Mouse (Mus musculus) embryonic facial prominence, embryonic 11.5 days (tissue): ENCODE data around the gene Cars. TPM values are rescaled to one million over a fixed set of nuclear protein-coding genes. Genes with fewer than 3 reads are reported as not detected.

Experiments
- ATAC-seq: fragments of 200-750 bp; cut with Nextera tagmentation; replicated peaks from 2 replicates; pipeline ENCODE4 v1.8.0; 2017; ENCODE audit warnings: low read depth; ENCODE audit not compliant: insufficient number of reproducible peaks, low FRiP score, low TSS enrichment
- DNase-seq: peaks from one replicate; pipeline ENCODE4 v3.0.0-alpha.2; 2015; ENCODE audit warnings: low spot score
- H3K27ac ChIP-seq: fragments of 300-500 bp; sonication (generic); replicated peaks from 2 replicates; pipeline ENCODE4 v1.5.1; 2014; ENCODE audit warnings: mild to moderate bottlenecking, low read depth, low read length, control low read depth
- H3K27me3 ChIP-seq: fragments of 300-500 bp; sonication (generic); 2 replicates; pipeline ENCODE4 v1.6.1; 2014; ENCODE audit warnings: mild to moderate bottlenecking, low read length, moderate library complexity, mixed read lengths; ENCODE audit not compliant: control insufficient read depth, insufficient read depth
- H3K36me3 ChIP-seq: fragments of 300-500 bp; sonication (generic); replicated peaks from 2 replicates; pipeline ENCODE4 v1.6.1; 2014; ENCODE audit warnings: low read depth, mild to moderate bottlenecking, low read length, moderate library complexity, mixed read lengths; ENCODE audit not compliant: control insufficient read depth, insufficient read depth
- H3K4me1 ChIP-seq: fragments of 300-500 bp; sonication (generic); 2 replicates; pipeline ENCODE4 v1.6.1; 2014; ENCODE audit warnings: low read length, mixed read lengths; ENCODE audit not compliant: control insufficient read depth, insufficient read depth
- H3K4me2 ChIP-seq: fragments of 300-500 bp; sonication (generic); 2 replicates; pipeline ENCODE4 v1.6.1; 2014; ENCODE audit warnings: low read depth, mild to moderate bottlenecking, control low read depth, low read length, moderate library complexity
- H3K4me3 ChIP-seq: fragments of 300-500 bp; sonication (generic); 2 replicates; pipeline ENCODE4 v1.5.1; 2014; ENCODE audit warnings: low read depth, low read length, control low read depth
- H3K9ac ChIP-seq: fragments of 300-500 bp; sonication (generic); replicated peaks from 2 replicates; pipeline ENCODE4 v1.6.1; 2014; ENCODE audit warnings: mild to moderate bottlenecking, control low read depth, low read length
- H3K9me3 ChIP-seq: fragments of 300-500 bp; sonication (generic); replicated peaks from 2 replicates; pipeline ENCODE4 v1.6.1; 2016; ENCODE audit warnings: mild to moderate bottlenecking, low read length, inconsistent platforms, mixed read lengths; ENCODE audit not compliant: control insufficient read depth
- whole genome bisulfite sequencing: fragments of 180-500 bp; shearing (Covaris S2); extraction: QIAGEN DNeasy Blood & Tissue Kit; methylation state at CpG from one replicate; pipeline ENCODE4 v1.1.7; 2014; 5-methylcytosine and 5-hydroxymethylcytosine counted together
- polyA plus RNA-seq: library from polyadenylated mRNA; unstranded; fragments of >200 nt; fragmentation: Nextera tagmentation; extraction: Ambion mirVana; gene quantifications from 2 replicates; pipeline ENCODE4 v1.2.1, GENCODE M21; 2014

The Cars gene
- polyA plus RNA-seq, 1 experiment from 2014 or later = 55.9 TPM

DNA sequence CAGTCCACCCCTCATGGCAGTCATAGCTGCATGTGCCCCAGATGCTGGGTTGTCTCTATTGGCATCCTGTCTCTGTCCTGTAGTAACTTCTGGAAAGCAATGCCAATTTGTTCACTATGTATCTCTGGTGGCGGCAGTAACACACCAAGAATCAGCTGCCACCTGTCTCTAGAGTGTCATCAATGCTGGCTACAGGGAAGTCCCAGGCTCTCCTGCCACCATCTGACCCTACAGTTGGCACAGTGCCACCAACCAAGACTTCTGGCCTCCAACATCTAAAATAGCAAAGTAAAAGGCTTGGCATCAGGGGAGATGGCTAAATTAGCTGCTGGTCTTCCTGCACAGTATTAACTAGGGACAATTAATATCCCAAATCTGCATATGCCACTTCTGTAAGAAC is 67.5 kb downstream of the Cars start:
- no peak for ATAC-seq
- H3K4me2 ChIP-seq = no peak overlapping the region
- WGBS = 93% methylated on average over 1 of the region's 1 CpGs
- H3K27me3 ChIP-seq = no peaks in the 10 kb centered on the region
- no peak overlapping the region for H3K9ac ChIP-seq
- no peak overlapping the region for H3K4me3 ChIP-seq
- no peaks in the 10 kb centered on the region for H3K9me3 ChIP-seq
- no peaks in the 10 kb centered on the region for H3K4me1 ChIP-seq
- no peak overlapping the region for H3K27ac ChIP-seq
- H3K36me3 ChIP-seq = peaks cover 10% of the 10 kb centered on the region
- no peak for DNase-seq

DNA sequence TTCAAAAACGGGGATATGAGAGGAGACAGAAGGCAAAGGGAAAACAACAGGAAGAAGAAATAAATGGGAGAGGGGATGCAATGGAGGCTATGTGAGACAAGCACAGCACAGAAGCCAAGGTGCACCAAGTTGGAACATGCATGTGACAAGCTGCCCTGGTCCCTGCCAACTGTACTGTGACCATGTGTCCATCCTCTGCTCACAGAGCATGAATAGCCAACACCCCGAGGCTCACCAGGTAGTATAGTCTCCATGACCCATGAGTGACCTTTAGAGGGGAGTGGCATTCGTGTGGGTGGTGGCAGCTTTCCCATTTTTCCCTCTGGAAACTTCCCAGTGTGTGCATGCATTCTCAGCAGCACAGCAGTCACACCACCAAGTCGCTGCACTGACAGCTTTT is 80.6 kb downstream of the Cars start:
- ATAC-seq (no peak), DNase-seq (no peak)
- WGBS = 84% methylated on average over 4 of the region's 4 CpGs
- Histone ChIP-seq H3K9ac (no peak overlapping the region), H3K4me3 (no peak overlapping the region), H3K27ac (no peak overlapping the region), H3K9me3 (no peaks in the 10 kb centered on the region), H3K36me3 (peaks cover 20% of the 10 kb centered on the region), H3K27me3 (no peaks in the 10 kb centered on the region), H3K4me1 (no peaks in the 10 kb centered on the region), H3K4me2 (no peak overlapping the region)

DNA sequence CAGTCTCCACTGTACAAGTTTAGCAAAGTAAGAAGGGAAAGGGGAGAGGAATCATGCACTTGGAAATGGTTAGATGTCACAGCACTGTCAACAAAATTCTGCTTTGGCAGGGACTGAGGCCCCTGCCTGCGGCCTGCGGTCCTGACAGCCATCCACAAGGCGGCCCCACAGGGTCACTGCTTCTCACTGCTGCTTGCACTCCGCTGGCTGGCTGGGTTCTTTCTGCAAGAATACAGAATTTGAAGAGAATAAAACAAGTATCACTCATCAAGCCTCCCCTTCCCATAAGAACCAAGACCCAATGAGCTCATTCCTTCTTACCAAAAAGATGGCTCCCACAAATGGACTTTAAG is 85.5 kb downstream of the Cars start:
- no peak overlapping the region for H3K9ac ChIP-seq
- no peak overlapping the region for H3K4me2 ChIP-seq
- no peak overlapping the region for H3K27ac ChIP-seq
- H3K27me3 ChIP-seq = no peaks in the 10 kb centered on the region
- H3K36me3 ChIP-seq = peaks cover 9% of the 10 kb centered on the region
- H3K9me3 ChIP-seq = no peaks in the 10 kb centered on the region
- WGBS = 96% methylated on average over 4 of the region's 4 CpGs
- ATAC-seq = no peak
- no peak for DNase-seq
- H3K4me1 ChIP-seq = no peaks in the 10 kb centered on the region
- H3K4me3 ChIP-seq = no peak overlapping the region

DNA sequence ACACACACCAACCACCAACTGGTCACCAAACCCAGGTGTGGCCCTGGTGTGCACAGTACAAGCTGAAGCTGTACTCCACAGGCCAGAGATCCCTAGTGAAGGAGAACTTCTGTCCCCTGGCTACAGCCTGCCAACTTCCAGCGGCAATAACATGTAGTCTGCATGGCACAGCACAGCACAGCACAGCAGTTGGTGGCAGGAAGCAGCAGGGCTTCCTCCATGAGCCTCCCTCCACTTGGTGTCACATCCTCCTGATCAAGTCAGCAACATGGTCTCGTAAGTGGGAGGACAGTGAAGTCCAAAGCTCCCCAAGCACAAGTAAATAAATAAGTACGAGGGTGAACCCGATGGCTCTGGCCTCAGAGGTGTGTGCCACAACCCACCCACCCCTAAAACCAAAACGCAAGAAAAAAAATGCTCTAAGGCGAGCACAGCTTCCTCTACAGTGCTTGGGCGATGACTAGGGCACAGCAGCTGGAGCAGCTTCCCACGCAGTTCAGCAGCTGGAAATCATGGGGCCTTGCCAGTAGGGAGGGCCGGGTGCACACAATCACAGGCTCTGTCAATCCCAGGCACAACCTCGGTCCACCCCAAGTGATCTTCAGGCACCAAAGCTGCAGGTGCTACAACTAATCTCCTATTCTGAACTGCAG is 86.0 kb downstream of the Cars start:
- WGBS = 92% methylated on average over 10 of the region's 10 CpGs
- Histone ChIP-seq H3K4me1 (no peaks in the 10 kb centered on the region), H3K4me3 (no peak overlapping the region), H3K4me2 (no peak overlapping the region), H3K27ac (no peak overlapping the region), H3K9me3 (no peaks in the 10 kb centered on the region), H3K27me3 (no peaks in the 10 kb centered on the region), H3K36me3 (peaks cover 9% of the 10 kb centered on the region), H3K9ac (no peak overlapping the region)
- ATAC-seq = no peak
- DNase-seq = no peak

DNA sequence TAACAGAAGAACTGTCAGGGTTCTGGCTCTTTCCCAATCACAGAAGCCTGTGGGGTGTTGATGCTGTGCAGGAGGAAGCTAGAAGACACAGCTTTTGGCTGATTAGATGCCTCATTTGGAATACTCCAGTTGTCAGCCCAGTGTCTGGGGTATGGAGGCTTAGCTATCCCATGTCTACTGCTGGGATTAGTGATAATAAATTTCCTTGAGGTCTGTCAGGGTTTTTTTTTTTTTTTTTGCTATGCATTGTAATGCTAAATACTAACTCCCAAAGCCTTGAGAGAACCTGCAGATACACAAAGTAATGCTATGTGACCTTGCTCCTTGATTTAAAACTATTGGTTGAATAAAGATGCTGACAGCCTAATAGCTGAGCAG is 88.6 kb downstream of the Cars start:
- DNase-seq = no peak
- H3K9me3 ChIP-seq = no peaks in the 10 kb centered on the region
- no peaks in the 10 kb centered on the region for H3K4me1 ChIP-seq
- no peak overlapping the region for H3K4me3 ChIP-seq
- H3K27ac ChIP-seq = no peak overlapping the region
- no peaks in the 10 kb centered on the region for H3K27me3 ChIP-seq
- no peak overlapping the region for H3K9ac ChIP-seq
- H3K4me2 ChIP-seq = no peak overlapping the region
- ATAC-seq = no peak
- H3K36me3 ChIP-seq = peaks cover 9% of the 10 kb centered on the region; the same call in 1 of the 2 replicates

DNA sequence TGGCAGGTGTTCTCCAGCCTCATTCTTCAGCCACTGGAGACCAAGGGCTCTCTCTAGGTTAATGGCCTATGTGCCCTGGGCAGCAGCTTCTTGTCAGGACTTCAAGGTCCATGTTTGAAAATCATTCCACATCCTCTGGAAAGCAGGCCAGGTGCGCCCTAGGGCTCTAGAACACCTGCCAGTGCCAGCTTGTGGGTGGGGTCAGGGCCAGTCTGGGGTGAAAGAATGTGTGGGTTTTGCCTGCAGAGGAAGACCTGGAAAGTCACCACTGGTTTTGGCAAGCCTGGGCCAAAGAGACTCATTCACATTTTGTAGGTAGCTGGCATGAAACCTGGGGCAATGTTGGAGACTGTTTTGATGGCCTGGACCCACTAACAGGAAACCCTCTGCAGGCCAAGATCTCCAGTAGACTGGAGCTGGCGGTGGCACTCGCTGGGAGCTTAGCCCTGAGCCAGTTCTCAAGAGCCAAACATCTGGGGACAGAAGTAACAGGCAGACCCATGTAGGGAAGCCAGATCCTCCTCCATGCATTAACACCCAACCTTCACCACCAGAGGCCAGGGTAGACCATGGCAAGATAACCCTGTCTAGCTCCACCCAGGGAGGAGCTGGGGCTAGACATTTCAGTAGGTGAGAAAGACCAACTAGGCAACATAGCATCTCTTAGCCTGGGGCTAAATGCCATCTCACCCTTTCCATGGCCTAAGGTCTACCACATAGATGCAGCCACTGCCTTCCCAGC is 89.1 kb downstream of the Cars start:
- ATAC-seq (no peak), DNase-seq (no peak)
- Histone ChIP-seq H3K9ac (no peak overlapping the region), H3K4me3 (no peak overlapping the region), H3K4me1 (no peaks in the 10 kb centered on the region), H3K36me3 (peaks cover 9% of the 10 kb centered on the region; the same call in 1 of the 2 replicates), H3K9me3 (no peaks in the 10 kb centered on the region), H3K27ac (no peak overlapping the region), H3K4me2 (no peak overlapping the region), H3K27me3 (no peaks in the 10 kb centered on the region)
- 91% methylated on average over 3 of the region's 3 CpGs for WGBS

DNA sequence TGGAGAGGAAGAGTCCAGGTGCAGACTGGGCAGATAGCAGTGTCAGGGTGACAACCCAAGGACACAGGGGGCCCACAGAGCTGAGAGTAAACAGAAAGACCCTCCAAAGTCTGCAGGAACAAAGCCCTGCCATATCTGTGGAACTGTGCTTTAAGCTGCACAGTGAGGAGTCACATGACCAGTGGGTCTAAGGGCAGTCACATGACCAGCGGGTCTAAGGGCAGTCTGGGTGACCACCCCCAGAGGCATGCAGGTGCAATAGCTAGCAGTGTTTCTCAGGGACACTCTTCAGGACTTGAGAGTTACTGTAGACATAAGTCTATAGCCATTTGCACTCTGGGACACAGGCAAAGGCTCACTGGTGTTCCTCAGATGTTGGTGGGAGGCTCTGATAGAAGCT is 90.3 kb downstream of the Cars start:
- no peak for DNase-seq
- no peaks in the 10 kb centered on the region for H3K4me1 ChIP-seq
- WGBS = 75% methylated on average over 1 of the region's 1 CpGs
- H3K27ac ChIP-seq = no peak overlapping the region
- H3K4me3 ChIP-seq = no peak overlapping the region
- H3K4me2 ChIP-seq = no peak overlapping the region
- no peaks in the 10 kb centered on the region for H3K27me3 ChIP-seq
- H3K9ac ChIP-seq = no peak overlapping the region
- no peaks in the 10 kb centered on the region for H3K9me3 ChIP-seq
- H3K36me3 ChIP-seq = peaks cover 5% of the 10 kb centered on the region; the same call in 1 of the 2 replicates
- ATAC-seq = no peak
